Mouse (Mus musculus) liver, embryonic 12.5 days (tissue): Measurements from ENCODE around the gene Tbc1d14. TPM values are rescaled to one million over a fixed set of nuclear protein-coding genes. Genes with fewer than 3 reads are reported as not detected.

ENCODE experiments used
- ATAC-seq: fragments of 200-750 bp; cut with Nextera tagmentation; 2 replicates; pipeline ENCODE4 v1.8.0; 2017; ENCODE audit warnings: moderate number of reproducible peaks, mild to moderate bottlenecking, moderate library complexity
- H3K27ac ChIP-seq: fragments of 300-500 bp; sonication (generic); 2 replicates; pipeline ENCODE4 v1.5.1; 2016; ENCODE audit warnings: mild to moderate bottlenecking
- H3K27me3 ChIP-seq: fragments of 300-500 bp; sonication (generic); replicated peaks from 2 replicates; pipeline ENCODE4 v1.6.1; 2016; ENCODE audit warnings: mild to moderate bottlenecking, moderate library complexity
- H3K36me3 ChIP-seq: fragments of 300-500 bp; sonication (generic); 2 replicates; pipeline ENCODE4 v1.6.1; 2016; ENCODE audit warnings: mild to moderate bottlenecking, moderate library complexity
- H3K4me1 ChIP-seq: fragments of 300-500 bp; sonication (generic); 2 replicates; pipeline ENCODE4 v1.6.1; 2016
- H3K4me2 ChIP-seq: fragments of 300-500 bp; sonication (generic); 2 replicates; pipeline ENCODE4 v1.6.1; 2016; ENCODE audit warnings: mild to moderate bottlenecking, moderate library complexity
- H3K4me3 ChIP-seq: fragments of 300-500 bp; sonication (generic); 2 replicates; pipeline ENCODE4 v1.5.1; 2016; ENCODE audit warnings: mild to moderate bottlenecking, moderate library complexity
- H3K9ac ChIP-seq: fragments of 300-500 bp; sonication (generic); 2 replicates; pipeline ENCODE4 v1.6.1; 2016; ENCODE audit warnings: mild to moderate bottlenecking, moderate library complexity
- H3K9me3 ChIP-seq: fragments of 300-500 bp; sonication (generic); replicated peaks from 2 replicates; pipeline ENCODE4 v1.6.1; 2016; ENCODE audit warnings: mild to moderate bottlenecking, moderate library complexity
- WGBS: fragments of 180-500 bp; shearing (Covaris S2); methylation state at CpG from one replicate; pipeline ENCODE4 v1.1.7; 2016; ENCODE audit not compliant: insufficient replicate concordance; 5-methylcytosine and 5-hydroxymethylcytosine counted together
- polyA plus RNA-seq: library from polyadenylated mRNA; unstranded; fragments of >200 nt; fragmentation: Nextera tagmentation; extraction: Ambion mirVana; gene quantifications from 2 replicates; pipeline ENCODE4 v1.2.1, GENCODE M21; 2016

Gene Tbc1d14
- polyA plus RNA-seq, 1 experiment from 2014 or later = 15.4 TPM

DNA sequence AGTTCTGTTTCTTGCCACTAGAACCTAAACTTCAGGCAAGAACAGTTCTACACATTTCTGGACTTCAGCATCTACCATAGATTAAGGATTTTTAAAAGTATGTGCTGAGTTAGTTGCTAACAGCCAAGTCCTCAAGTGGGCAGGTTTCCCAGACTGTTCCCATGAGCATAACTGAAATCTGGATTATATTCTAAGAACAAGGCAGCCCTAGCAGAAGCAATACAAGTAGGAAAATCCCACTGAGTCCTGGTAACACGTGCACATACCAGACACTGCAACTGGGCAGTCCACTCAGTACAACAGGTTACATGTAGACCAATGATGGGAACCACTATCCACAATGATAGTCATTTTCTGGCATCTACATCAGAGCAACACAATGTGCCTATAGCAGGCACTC is 17.3 kb downstream of the Tbc1d14 start:
- H3K4me3 ChIP-seq = no peak overlapping the region
- H3K4me1 ChIP-seq = peaks cover 71% of the 10 kb centered on the region
- no peak overlapping the region for H3K4me2 ChIP-seq
- peaks cover 11% of the 10 kb centered on the region for H3K36me3 ChIP-seq
- 65% methylated on average over 1 of the region's 1 CpGs for WGBS
- H3K27ac ChIP-seq = no peak overlapping the region
- no peak for ATAC-seq
- no peaks in the 10 kb centered on the region for H3K27me3 ChIP-seq
- H3K9ac ChIP-seq = no peak overlapping the region
- no peaks in the 10 kb centered on the region for H3K9me3 ChIP-seq

DNA sequence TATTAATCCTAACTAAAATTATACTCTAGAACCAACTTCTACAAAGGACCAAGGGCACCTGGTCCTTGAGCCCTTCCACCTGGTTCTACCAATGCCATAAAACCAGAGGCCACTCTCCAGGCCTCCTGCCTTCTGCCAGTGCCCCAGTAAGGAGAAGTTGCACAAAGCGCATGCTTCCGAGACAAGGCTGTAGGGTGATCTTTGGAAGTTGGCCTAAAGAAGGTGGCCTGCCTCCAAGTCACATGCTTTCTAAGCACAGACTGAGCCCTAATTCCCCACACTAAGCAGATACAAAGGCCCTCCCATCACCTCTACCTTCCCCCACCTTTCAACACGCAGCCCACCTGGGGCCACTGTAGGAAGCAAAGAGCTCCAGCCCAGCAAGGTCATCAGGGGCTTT is 17.8 kb downstream of the Tbc1d14 start:
- Histone ChIP-seq H3K36me3 (peaks cover 16% of the 10 kb centered on the region), H3K9me3 (no peaks in the 10 kb centered on the region), H3K27me3 (no peaks in the 10 kb centered on the region), H3K4me3 (no peak overlapping the region), H3K4me1 (peaks cover 67% of the 10 kb centered on the region), H3K4me2 (no peak overlapping the region), H3K27ac (peak overlapping the region; percentile 88), H3K9ac (no peak overlapping the region)
- ATAC-seq = no peak
- 76% methylated on average over 3 of the region's 3 CpGs for WGBS

DNA sequence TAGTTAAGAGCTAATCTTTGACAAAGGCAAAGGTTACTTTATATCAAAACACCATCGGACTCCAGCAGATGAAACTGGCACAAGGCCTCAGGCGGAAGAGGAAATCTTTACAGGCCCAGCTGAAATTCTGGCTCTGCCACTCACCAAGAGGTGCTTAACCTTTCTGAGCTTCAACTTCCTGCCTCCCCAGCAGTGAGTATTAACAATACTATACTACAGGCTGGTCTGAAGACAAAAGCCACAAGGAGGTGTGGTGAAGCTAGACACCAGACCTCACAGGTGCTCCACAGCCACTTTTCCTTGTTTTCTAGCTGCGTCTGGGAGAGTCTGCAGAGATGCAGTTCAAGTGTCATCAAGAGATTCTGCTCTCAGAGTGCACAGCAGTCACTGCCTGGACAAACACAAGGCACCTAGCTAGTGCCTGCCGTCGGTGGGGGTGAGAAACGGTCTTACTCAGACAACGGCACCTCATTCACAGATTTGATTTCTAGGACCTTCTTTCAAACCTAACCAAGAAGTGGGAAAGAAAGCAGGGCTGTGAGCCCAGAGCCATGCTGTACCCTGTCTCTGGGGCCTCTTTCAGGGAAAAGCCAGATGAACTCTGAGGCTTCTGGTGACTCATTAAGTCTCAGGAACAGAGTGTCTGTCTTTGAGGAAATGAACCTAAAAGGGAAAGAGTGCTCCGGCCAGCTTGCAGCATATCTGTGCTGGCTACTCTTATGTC is 18.8 kb downstream of the Tbc1d14 start:
- peak overlapping the region; percentile 29 for H3K4me2 ChIP-seq
- WGBS = 40% methylated on average over 8 of the region's 8 CpGs

DNA sequence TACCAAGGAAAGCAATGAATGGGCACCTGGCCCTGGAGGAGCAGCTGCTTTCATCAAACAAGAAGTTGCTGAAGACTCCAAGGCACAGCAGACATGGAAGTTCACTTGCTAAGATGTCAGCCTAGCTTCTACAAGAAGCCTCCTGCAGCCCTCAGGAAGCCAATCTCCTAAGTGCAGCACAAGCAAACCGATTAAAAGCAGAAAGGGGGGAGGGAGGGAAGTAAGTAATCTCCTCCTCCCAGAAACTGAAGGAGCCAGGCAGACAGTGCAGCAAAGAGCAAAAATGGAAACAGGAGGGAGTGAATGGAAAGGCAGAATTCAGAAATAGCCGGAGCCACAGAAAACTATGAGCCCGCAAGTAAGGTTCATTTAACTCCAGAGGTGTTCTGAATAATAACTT is 19.7 kb downstream of the Tbc1d14 start:
- Histone ChIP-seq H3K4me2 (peak overlapping the region; percentile 56), H3K27me3 (no peaks in the 10 kb centered on the region), H3K9me3 (no peaks in the 10 kb centered on the region), H3K36me3 (peaks cover 22% of the 10 kb centered on the region), H3K9ac (peak overlapping the region; percentile 40), H3K27ac (peak overlapping the region; percentile 88), H3K4me1 (peaks cover 59% of the 10 kb centered on the region), H3K4me3 (peak overlapping the region; percentile 3)
- peak; percentile 90 for ATAC-seq
- 10% methylated on average over 3 of the region's 3 CpGs for WGBS

More for the DNA sequence above, 18.8 kb downstream of the Tbc1d14 start:
- H3K27me3 ChIP-seq = no peaks in the 10 kb centered on the region
- peak overlapping the region; percentile 40 for H3K9ac ChIP-seq
- H3K4me1 ChIP-seq = peaks cover 60% of the 10 kb centered on the region
- peaks cover 22% of the 10 kb centered on the region for H3K36me3 ChIP-seq
- H3K4me3 ChIP-seq = no peak overlapping the region
- H3K9me3 ChIP-seq = no peaks in the 10 kb centered on the region
- peak overlapping the region; percentile 88 for H3K27ac ChIP-seq
- no peak for ATAC-seq

DNA sequence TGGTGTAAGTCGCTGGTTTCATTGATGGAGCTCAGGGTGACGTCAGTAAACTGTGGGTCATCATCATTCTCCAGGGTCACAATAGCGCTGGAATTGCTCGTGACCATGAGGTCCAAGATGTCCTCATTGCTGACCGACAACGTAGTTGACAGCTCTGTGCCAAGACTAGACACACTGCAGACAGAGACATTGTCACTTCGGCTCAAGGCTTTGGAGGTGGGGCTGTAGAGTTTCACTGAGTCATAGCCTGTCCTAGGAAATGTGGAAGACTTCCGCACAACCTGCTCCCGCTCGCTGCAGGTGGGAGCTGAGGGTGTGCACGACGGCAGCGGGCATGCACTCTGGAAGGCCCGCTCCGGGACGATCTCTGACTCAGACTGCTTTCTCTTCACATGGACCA is 21.7 kb downstream of the Tbc1d14 start:
- no peaks in the 10 kb centered on the region for H3K9me3 ChIP-seq
- ATAC-seq = no peak
- no peak overlapping the region for H3K27ac ChIP-seq
- H3K27me3 ChIP-seq = no peaks in the 10 kb centered on the region
- 83% methylated on average over 16 of the region's 16 CpGs for WGBS
- H3K4me1 ChIP-seq = peaks cover 73% of the 10 kb centered on the region
- H3K4me3 ChIP-seq = no peak overlapping the region
- peaks cover 22% of the 10 kb centered on the region for H3K36me3 ChIP-seq
- no peak overlapping the region for H3K9ac ChIP-seq
- no peak overlapping the region for H3K4me2 ChIP-seq

DNA sequence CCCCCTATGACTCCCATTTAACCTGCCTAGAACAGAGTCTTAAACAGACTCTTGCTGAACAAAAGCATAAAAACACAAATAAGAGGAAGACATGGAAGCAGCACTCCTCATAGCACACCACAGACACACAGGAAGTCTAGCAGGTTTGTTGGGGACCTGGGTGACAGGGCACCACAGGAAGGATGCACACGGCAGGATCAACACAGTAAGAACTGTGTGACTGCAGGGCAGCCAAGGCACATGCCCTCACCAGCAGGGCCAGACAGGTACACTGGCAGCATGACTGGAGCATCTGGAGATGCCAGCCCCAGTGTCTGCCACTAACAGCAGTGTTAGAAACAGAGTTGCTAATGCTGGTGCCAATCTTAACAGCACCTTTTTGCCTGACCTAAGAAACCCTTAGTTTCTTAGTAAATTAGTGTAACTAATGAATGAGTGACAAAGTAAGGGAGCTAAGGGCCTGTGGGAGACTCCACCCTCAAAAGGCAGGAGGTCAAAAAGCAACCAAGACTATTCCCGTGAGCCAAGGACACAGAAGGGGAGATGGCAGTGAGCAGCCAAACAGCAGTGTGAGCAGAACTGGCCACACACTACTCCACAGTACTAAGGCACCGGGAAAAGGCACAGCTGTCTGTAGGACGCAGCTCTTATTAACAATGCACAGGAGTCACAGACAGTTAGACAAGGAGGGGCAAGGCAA is 22.4 kb downstream of the Tbc1d14 start:
- WGBS = 79% methylated on average over 4 of the region's 4 CpGs

DNA sequence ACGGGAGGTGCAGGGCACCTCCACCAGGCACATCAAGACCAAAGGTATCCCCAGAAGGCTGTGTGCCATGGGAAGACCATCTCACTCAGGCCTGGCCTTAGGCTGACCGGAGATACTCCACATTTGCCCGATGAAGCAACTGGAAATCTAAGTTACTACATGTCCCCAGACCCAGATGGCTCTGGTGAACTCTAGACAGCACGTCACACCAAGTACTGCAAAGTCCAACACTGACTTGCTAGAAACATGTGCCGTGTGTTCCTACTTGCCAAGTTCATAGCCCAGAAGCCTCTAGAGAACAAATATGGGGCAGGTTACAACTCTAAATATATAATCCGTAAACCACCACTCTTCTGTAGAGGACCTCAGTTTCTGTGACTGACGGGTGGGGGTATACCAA is 23.0 kb downstream of the Tbc1d14 start:
- Histone ChIP-seq H3K27ac (0 out of 2 replicates have a peak overlapping the region, but pooled peaks have one; percentile 9), H3K4me1 (peaks cover 69% of the 10 kb centered on the region), H3K36me3 (peaks cover 22% of the 10 kb centered on the region), H3K4me2 (no peak overlapping the region), H3K9ac (no peak overlapping the region), H3K27me3 (no peaks in the 10 kb centered on the region), H3K4me3 (no peak overlapping the region), H3K9me3 (no peaks in the 10 kb centered on the region)
- 87% methylated on average over 7 of the region's 7 CpGs for WGBS
- no peak for ATAC-seq

More for the DNA sequence above, 22.4 kb downstream of the Tbc1d14 start:
- Histone ChIP-seq H3K4me2 (no peak overlapping the region), H3K27ac (0 out of 2 replicates have a peak overlapping the region, but pooled peaks have one; percentile 9), H3K4me1 (peaks cover 69% of the 10 kb centered on the region), H3K36me3 (peaks cover 22% of the 10 kb centered on the region), H3K4me3 (no peak overlapping the region), H3K9ac (no peak overlapping the region), H3K9me3 (no peaks in the 10 kb centered on the region), H3K27me3 (no peaks in the 10 kb centered on the region)
- ATAC-seq = no peak

DNA sequence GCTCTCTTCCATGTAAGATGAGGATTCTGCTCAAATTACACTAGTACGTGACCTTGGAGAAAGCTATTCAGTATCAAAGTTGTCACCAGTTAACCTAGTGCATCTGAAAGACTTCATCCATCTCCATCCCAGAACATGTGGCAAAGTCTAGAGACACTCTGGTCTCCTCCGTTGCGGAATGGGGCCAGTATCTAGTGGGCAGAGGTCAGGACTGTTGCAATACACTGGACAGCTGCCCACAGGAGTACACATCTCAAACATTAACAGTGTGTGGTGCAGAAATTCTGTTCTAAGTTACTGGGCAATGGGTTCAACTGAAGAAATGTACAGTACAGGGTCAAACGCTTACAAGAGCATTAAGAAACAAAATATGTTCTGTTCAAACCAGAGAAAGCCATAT is 25.0 kb downstream of the Tbc1d14 start:
- no peaks in the 10 kb centered on the region for H3K9me3 ChIP-seq
- peaks cover 22% of the 10 kb centered on the region for H3K36me3 ChIP-seq
- no peak overlapping the region for H3K4me2 ChIP-seq
- no peak overlapping the region for H3K4me3 ChIP-seq
- ATAC-seq = no peak
- 80% methylated on average over 4 of the region's 4 CpGs for WGBS
- no peak overlapping the region for H3K9ac ChIP-seq
- H3K27me3 ChIP-seq = no peaks in the 10 kb centered on the region
- H3K4me1 ChIP-seq = peaks cover 69% of the 10 kb centered on the region
- H3K27ac ChIP-seq = no peak overlapping the region

DNA sequence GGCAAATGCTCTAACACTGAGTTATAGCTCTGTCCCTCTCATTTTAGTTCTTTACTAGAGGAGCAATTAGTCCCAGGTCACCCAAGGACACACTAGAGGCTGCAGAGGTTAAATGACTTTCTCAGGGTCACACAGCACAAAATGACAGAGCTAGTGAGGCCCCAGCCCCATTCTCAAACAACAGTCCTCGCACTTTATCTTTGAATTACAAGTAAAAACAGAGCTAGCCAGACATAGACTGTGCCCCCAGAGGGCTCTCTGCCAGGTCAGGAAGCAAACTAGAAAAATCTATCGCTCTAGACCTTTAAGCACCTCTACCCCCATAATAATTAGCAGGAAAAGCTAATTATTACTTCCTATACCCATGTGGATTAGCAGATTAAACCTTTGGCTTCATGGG is 25.4 kb downstream of the Tbc1d14 start:
- H3K4me1 ChIP-seq = peaks cover 69% of the 10 kb centered on the region
- no peak for ATAC-seq
- H3K4me3 ChIP-seq = no peak overlapping the region
- H3K36me3 ChIP-seq = peaks cover 22% of the 10 kb centered on the region
- no peaks in the 10 kb centered on the region for H3K27me3 ChIP-seq
- no peak overlapping the region for H3K9ac ChIP-seq
- H3K27ac ChIP-seq = no peak overlapping the region
- H3K4me2 ChIP-seq = no peak overlapping the region
- no peaks in the 10 kb centered on the region for H3K9me3 ChIP-seq
- 61% methylated on average over 2 of the region's 2 CpGs for WGBS

DNA sequence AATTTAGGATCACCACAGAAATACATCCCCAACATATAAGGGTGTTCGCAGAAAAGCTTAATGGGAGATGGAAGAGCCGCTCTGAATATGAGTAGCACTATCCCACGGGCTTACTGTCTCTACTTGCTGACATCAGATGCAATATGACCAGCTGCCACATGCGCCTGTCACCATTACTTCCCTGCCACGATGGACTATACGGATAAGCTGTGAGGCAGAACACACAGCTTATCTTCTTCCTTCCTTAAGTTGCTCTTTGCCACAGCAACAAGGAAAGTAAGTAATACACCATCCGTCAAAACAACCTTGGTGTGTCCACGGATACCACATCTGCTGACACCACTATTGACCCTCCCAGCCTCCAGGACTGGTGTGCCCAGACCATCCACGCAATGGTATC is 28.5 kb downstream of the Tbc1d14 start:
- peaks cover 79% of the 10 kb centered on the region for H3K4me1 ChIP-seq
- H3K36me3 ChIP-seq = no peaks in the 10 kb centered on the region
- no peaks in the 10 kb centered on the region for H3K27me3 ChIP-seq
- H3K9ac ChIP-seq = no peak overlapping the region
- ATAC-seq = peak; percentile 52; the same call in 1 of the 2 replicates
- 0 out of 2 replicates have a peak overlapping the region, but pooled peaks have one; percentile 1 for H3K4me2 ChIP-seq
- H3K9me3 ChIP-seq = no peaks in the 10 kb centered on the region
- H3K4me3 ChIP-seq = no peak overlapping the region
- 32% methylated on average over 9 of the region's 9 CpGs for WGBS
- H3K27ac ChIP-seq = no peak overlapping the region

DNA sequence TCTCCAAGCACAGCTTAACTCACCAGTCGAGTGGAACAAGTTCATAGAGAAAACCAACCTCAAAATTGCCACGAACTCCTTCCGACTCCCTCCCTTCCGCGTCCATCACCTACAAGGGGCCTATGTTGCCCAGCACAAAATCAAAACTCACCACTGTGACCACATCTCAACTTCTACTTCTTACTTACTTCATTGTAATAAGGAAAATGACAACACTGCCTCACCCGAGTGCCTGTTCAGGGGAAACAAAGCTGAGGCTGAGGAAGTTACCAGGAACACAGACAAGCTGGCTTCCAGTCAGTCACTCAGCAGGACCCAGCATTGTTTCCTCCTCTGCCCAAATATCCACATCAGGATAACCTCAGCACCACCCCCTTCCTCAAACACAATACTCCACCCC is 29.3 kb downstream of the Tbc1d14 start:
- Histone ChIP-seq H3K27me3 (no peaks in the 10 kb centered on the region), H3K9me3 (no peaks in the 10 kb centered on the region), H3K4me2 (no peak overlapping the region), H3K4me3 (no peak overlapping the region), H3K4me1 (peaks cover 78% of the 10 kb centered on the region), H3K27ac (peak overlapping the region; percentile 43; the same call in 1 of the 2 replicates), H3K36me3 (no peaks in the 10 kb centered on the region), H3K9ac (no peak overlapping the region)
- ATAC-seq = no peak
- 70% methylated on average over 6 of the region's 6 CpGs for WGBS

DNA sequence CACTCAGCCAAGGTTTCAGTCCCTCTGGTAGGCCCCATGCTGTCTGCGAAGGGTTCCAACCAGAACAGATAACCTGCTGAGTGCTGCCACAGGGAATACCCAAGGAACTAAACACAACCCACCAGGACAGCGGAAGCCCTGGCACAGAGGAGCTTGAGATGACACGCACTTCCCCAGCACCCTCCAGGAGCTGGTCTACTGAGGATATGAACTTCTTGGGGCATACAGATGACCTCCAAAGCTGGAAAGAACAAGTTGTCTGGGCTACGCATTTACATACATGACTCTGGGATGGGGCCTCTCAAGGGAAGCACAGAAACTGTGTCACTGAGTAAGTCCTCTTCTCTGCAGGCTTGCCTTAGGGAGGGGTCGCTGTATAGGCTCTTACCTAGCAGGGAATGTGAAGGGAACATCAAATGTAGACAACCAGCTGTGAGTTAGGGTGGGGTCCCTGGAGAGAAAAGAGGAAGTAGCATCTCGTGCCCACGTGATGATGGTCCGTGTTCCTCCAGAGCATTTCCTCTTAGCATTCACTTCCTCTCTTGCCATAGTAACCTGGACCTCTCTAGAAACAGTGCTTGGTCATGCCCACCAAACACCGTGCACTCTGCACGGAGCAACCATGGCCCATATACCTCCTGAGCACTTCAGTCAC is 30.2 kb downstream of the Tbc1d14 start:
- WGBS = 46% methylated on average over 10 of the region's 10 CpGs
- H3K9me3 ChIP-seq = no peaks in the 10 kb centered on the region
- H3K9ac ChIP-seq = no peak overlapping the region
- no peaks in the 10 kb centered on the region for H3K27me3 ChIP-seq
- no peak overlapping the region for H3K4me3 ChIP-seq
- no peaks in the 10 kb centered on the region for H3K36me3 ChIP-seq
- H3K4me2 ChIP-seq = no peak overlapping the region; the same call in 1 of the 2 replicates
- peak overlapping the region; percentile 52; the same call in 1 of the 2 replicates for H3K27ac ChIP-seq
- peaks cover 71% of the 10 kb centered on the region for H3K4me1 ChIP-seq
- ATAC-seq = peak; percentile 16; the same call in 1 of the 2 replicates
